Mouse (Mus musculus) thymus, adult 2 months (tissue): ENCODE data around the gene Mrc2. TPM values are rescaled to one million over a fixed set of nuclear protein-coding genes. Genes with fewer than 3 reads are reported as not detected.

Experiments
- DNase-seq: peaks from one replicate; pipeline ENCODE4 v3.0.0; 2021
- H3K27ac ChIP-seq: fragments of 200-500 bp; 2 replicates; pipeline ENCODE4 v1.5.1; 2012; ENCODE audit warnings: low read length, control low read depth; ENCODE audit not compliant: control insufficient read depth, insufficient read depth
- H3K27me3 ChIP-seq: fragments of 200-500 bp; 2 replicates; pipeline ENCODE4 v1.6.1; 2012; ENCODE audit warnings: mild to moderate bottlenecking, low read length, moderate library complexity, mixed read lengths; ENCODE audit not compliant: control insufficient read depth, insufficient read depth
- H3K36me3 ChIP-seq: fragments of 200-500 bp; 2 replicates; pipeline ENCODE4 v1.6.1; 2012; ENCODE audit warnings: mild to moderate bottlenecking, low read length, moderate library complexity; ENCODE audit not compliant: control insufficient read depth, insufficient read depth
- H3K4me1 ChIP-seq: fragments of 200-500 bp; replicated peaks from 2 replicates; pipeline ENCODE4 v1.6.1; 2012; ENCODE audit warnings: low read length; ENCODE audit not compliant: control insufficient read depth, insufficient read depth
- H3K4me3 ChIP-seq: fragments of 200-500 bp; 2 replicates; pipeline ENCODE4 v1.5.1; 2012; ENCODE audit warnings: mild to moderate bottlenecking, low read length, control low read depth, moderate library complexity; ENCODE audit not compliant: control insufficient read depth, insufficient read depth
- CTCF ChIP-seq: fragments of 200-500 bp; IDR thresholded peaks from 2 replicates; pipeline ENCODE4 v1.5.1; 2012; ENCODE audit warnings: mild to moderate bottlenecking, control low read depth, low read length, moderate library complexity, borderline replicate concordance; ENCODE audit not compliant: control insufficient read depth, poor library complexity, insufficient read depth; ENCODE audit errors: extremely low read depth
- POLR2A ChIP-seq: fragments of 200-500 bp; IDR thresholded peaks from 2 replicates; pipeline ENCODE4 v1.6.1; 2012; ENCODE audit warnings: mild to moderate bottlenecking, low read length, control low read depth, moderate library complexity; ENCODE audit not compliant: control insufficient read depth, poor library complexity, insufficient read depth; ENCODE audit errors: extremely low read depth
- WGBS: fragments of 180-500 bp; shearing (Covaris S2); methylation state at CpG from one replicate; pipeline ENCODE4 v1.1.7; 2018; 5-methylcytosine and 5-hydroxymethylcytosine counted together
- polyA plus RNA-seq: library from polyadenylated mRNA; depleted of rRNA; stranded (reverse); fragments of >200 nt; gene quantifications from 2 replicates; pipeline ENCODE4 v1.2.3, GENCODE M21; 2012

The Mrc2 gene
- polyA plus RNA-seq, 1 experiment: 4.6 TPM

DNA sequence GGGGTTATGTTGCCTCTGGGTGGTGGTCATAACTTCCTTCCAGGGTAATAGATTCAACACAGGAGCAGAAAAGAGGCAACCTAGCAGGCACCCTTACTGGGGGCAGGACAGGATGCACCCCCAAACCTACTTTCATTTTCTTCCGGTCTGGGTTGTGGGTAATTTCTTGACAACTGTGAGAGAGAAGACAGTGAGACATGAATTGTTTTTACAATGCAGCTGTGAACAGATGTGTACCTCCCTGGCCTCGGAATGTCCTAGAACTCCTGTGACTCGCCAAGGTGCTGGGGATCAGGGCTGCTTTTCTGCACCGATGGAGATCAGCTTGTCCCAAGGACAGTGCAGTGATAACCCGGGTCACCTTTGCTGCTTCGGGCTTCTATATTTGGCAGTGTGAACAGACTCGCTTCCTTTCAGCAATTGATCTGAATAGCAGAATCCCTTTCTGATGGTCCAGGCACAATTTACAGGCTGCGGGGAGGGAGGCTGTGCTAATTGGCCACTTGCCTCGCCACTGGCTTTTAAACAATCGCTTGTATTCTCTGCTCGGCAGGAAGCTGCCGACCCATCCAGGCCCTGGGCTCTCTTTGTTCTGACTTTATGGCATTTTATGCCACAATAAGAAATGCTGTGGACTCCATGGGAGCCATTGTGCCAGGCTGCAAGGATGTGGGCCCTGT, 72.1 kb downstream of the Mrc2 start:
- Histone ChIP-seq H3K4me3 (peak overlapping the region; percentile 41), H3K27me3 (no peaks in the 10 kb centered on the region), H3K36me3 (no peaks in the 10 kb centered on the region), H3K27ac (no peak overlapping the region), H3K4me1 (peaks cover 19% of the 10 kb centered on the region)
- WGBS: 13% methylated on average over 12 of the region's 12 CpGs
- no peak for TF ChIP-seq CTCF
- TF ChIP-seq POLR2A: no peak
- peak; percentile 42 for DNase-seq

DNA sequence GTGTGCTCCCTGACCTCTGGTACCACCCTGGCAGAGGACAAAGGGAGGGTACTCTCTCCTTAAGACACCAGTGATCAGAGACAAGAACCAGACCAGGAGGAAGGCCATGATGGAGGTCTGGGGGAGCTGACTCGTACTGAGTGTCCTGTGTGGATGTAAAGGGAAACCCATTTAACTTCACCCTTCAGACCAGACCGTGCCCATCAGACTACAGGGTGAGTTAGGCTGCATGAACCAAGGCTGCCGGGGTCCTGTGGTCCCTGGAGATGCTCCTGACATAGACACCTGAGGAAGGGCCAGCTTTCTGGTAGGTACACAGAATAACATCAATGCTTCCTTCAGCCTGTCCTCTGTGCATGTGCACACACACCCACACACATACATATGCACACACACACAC, 73.2 kb downstream of the Mrc2 start:
- Histone ChIP-seq H3K27me3 (no peaks in the 10 kb centered on the region), H3K27ac (no peak overlapping the region), H3K4me1 (peaks cover 19% of the 10 kb centered on the region), H3K36me3 (no peaks in the 10 kb centered on the region), H3K4me3 (no peak overlapping the region)
- WGBS: 67% methylated on average over 3 of the region's 3 CpGs
- no peak for DNase-seq
- no peak for TF ChIP-seq POLR2A
- TF ChIP-seq CTCF: no peak

DNA sequence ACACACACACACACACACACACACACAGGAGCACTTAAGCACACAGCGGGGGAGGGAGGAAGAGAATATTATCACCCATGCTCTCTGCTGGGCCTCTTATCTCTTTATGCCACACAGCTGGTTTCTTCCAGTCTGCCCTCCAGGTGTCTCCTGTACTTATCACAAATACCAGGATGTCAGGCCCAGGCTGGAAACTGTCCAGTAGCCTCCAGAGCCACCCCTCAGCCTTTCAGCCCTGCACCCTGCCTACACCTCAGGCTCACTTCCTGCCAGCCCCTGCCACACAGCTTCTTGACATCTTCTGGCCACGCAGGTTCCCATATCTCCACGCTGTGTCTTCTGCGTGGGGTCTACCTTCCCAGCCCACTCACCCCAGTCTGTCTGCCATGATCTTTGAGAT, 73.6 kb downstream of the Mrc2 start:
- H3K4me3 ChIP-seq: no peak overlapping the region
- H3K4me1 ChIP-seq: peaks cover 19% of the 10 kb centered on the region
- no peak for DNase-seq
- H3K27ac ChIP-seq: no peak overlapping the region
- 35% methylated on average over 3 of the region's 4 CpGs for WGBS
- no peak for TF ChIP-seq POLR2A
- TF ChIP-seq CTCF: no peak
- no peaks in the 10 kb centered on the region for H3K27me3 ChIP-seq
- no peaks in the 10 kb centered on the region for H3K36me3 ChIP-seq

DNA sequence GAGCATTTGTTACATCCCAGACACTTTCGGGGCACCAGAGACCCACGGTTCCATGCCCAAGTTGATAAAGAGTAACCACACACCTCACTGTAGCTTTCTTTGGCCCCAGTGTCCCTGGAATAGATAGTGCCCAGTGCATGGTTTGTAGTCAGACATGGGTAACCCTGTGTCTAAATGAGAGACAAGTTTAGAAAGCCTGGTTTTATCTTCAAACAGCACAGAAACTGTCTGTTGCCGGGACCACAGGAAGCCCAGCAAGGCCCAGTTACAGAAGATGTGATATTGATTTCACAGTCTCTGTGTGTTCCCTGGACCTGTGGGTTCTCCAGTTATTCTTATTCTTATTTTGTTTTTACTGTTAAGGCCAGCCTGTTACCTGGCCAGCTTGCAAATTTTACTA, 74.7 kb downstream of the Mrc2 start:
- Histone ChIP-seq H3K4me3 (no peak overlapping the region), H3K27me3 (no peaks in the 10 kb centered on the region), H3K36me3 (no peaks in the 10 kb centered on the region), H3K27ac (no peak overlapping the region), H3K4me1 (peaks cover 19% of the 10 kb centered on the region)
- TF ChIP-seq CTCF (no peak), POLR2A (no peak)
- 74% methylated on average over 3 of the region's 3 CpGs for WGBS
- DNase-seq: no peak

DNA sequence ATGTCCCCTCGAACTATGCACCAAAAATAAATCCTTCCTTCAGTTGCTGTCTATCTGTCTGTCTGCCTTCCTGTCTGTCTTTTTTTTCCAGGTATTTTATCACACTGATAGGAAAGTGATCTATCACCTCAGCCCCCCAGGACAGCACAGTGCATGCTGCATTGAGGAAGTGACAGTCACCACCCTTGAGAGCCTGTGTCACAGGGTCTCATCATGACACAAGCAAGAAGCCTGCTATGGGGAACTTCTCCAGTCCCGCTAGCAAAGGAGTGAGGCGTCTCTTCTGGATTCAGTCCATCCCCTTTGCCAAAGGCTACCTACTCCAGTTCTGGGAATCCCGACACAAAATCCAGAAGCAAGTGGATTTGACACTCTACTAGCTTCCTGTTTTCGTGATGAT, 76.4 kb downstream of the Mrc2 start:
- no peak for TF ChIP-seq CTCF
- TF ChIP-seq POLR2A: no peak
- Histone ChIP-seq H3K27ac (no peak overlapping the region), H3K36me3 (no peaks in the 10 kb centered on the region), H3K27me3 (no peaks in the 10 kb centered on the region), H3K4me3 (no peak overlapping the region), H3K4me1 (peaks cover 15% of the 10 kb centered on the region)
- DNase-seq: no peak
- WGBS: 47% methylated on average over 5 of the region's 5 CpGs

DNA sequence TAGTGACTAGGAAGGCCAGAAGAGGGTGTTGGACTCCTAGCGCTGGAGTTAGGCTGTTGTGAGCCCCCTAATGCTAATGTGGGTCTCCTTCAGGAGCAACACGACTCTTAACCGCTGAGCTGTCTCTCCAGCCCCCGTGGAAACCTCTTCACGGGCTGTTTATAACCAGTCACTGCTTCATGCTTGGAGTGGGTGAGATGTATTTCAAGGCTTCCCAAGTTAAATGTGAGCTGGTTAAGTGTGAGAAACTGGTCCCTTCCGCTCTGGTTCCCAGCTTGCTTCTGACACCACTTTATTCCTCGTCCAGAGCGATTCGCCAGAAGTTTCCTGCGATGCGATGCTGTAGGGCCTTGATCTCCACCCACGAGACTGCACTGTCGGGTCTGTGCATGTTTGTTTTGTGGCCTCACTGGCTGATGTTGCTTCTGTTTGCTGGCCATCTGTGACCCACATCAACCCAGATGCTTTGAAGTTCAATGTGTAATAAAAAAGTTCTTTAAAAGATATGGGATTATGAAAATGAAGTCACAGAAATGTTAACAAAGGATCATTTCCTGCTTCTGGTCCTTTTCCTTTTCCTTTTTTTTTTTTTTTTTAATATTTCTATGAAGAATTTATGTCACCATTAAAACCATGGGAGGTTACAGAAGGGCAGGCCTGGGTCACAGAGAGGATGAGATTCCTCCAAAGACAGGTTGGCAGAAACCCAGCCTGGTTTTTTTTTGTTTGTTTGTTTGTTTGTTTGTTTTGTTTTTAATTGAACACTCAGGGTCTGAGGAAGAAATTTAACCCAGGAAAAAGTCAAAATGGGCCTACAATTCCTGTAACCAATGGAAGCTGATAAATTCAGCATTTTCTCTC, 77.3 kb downstream of the Mrc2 start:
- no peak for TF ChIP-seq POLR2A
- no peak for TF ChIP-seq CTCF
- Histone ChIP-seq H3K4me1 (peaks cover 7% of the 10 kb centered on the region), H3K4me3 (no peak overlapping the region), H3K36me3 (no peaks in the 10 kb centered on the region), H3K27ac (no peak overlapping the region), H3K27me3 (no peaks in the 10 kb centered on the region)
- DNase-seq: no peak
- 92% methylated on average over 13 of the region's 13 CpGs for WGBS

DNA sequence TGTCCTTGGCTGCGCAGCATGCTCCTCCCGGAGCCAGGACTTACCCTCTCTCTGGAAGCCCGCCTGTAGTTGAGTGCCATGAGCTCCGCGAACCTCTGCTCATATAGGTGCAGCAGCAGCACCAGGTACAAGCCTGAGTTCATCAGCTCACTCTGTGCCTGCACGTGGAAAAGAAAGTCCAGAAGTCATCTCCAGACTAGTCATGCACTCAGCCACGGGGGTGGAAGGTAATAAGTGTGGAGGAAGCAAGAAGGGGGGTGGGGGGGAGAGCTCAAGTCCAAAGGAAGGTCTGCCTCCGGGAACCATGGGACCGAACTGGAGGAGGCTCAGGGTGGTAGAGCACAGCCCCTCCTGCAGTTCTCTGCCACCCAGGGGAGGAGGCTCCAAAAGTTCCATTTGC, 79.4 kb downstream of the Mrc2 start:
- Histone ChIP-seq H3K36me3 (no peaks in the 10 kb centered on the region), H3K27me3 (no peaks in the 10 kb centered on the region), H3K27ac (no peak overlapping the region), H3K4me1 (no peaks in the 10 kb centered on the region), H3K4me3 (no peak overlapping the region)
- no peak for DNase-seq
- no peak for TF ChIP-seq POLR2A
- no peak for TF ChIP-seq CTCF
- 82% methylated on average over 9 of the region's 9 CpGs for whole genome bisulfite sequencing
